Mouse (Mus musculus) kidney, adult 2 months (tissue): ENCODE results near the gene Rhebl1. TPM values are rescaled to one million over a fixed set of nuclear protein-coding genes. Genes with fewer than 3 reads are reported as not detected.
A peak's percentile ranks its signal among the peaks of the same experiment; 100 is the strongest.

ENCODE experiments used
- DNase-seq: peaks from one replicate; pipeline ENCODE4 v3.0.0; 2021
- H3K27ac ChIP-seq: fragments of 200-500 bp; 2 replicates; pipeline ENCODE4 v1.5.1; 2012; ENCODE audit warnings: low read depth, low read length, control low read depth, inconsistent platforms; ENCODE audit not compliant: insufficient read depth
- H3K27me3 ChIP-seq: fragments of 200-500 bp; replicated peaks from 2 replicates; pipeline ENCODE4 v1.6.1; 2012; ENCODE audit warnings: mild to moderate bottlenecking, moderate library complexity, low read length, inconsistent platforms; ENCODE audit not compliant: control insufficient read depth, insufficient read depth
- H3K36me3 ChIP-seq: fragments of 200-500 bp; 2 replicates; pipeline ENCODE4 v1.6.1; 2012; ENCODE audit warnings: mild to moderate bottlenecking, moderate library complexity, low read length, inconsistent platforms; ENCODE audit not compliant: control insufficient read depth, insufficient read depth
- H3K4me1 ChIP-seq: fragments of 200-500 bp; 2 replicates; pipeline ENCODE4 v1.6.1; 2011; ENCODE audit warnings: low read length; ENCODE audit not compliant: control insufficient read depth, insufficient read depth
- H3K4me3 ChIP-seq: fragments of 200-500 bp; 2 replicates; pipeline ENCODE4 v1.5.1; 2011; ENCODE audit warnings: mild to moderate bottlenecking, low read depth, low read length, control low read depth; ENCODE audit not compliant: insufficient read depth
- CTCF ChIP-seq: fragments of 200-500 bp; conservative IDR thresholded peaks from 2 replicates; pipeline ENCODE4 v1.5.1; 2011; ENCODE audit warnings: low read depth, mild to moderate bottlenecking, control low read depth, low read length, moderate library complexity, mixed read lengths; ENCODE audit not compliant: insufficient read depth, insufficient read length
- POLR2A ChIP-seq: fragments of 200-500 bp; IDR thresholded peaks from one replicate; pipeline ENCODE4 v1.6.1; 2011; ENCODE audit warnings: low read depth, low read length, control low read depth
- WGBS: fragments of 180-500 bp; shearing (Covaris S2); methylation state at CpG from one replicate; pipeline ENCODE4 v1.1.7; 2018; 5-methylcytosine and 5-hydroxymethylcytosine counted together
- polyA plus RNA-seq: library from polyadenylated mRNA; depleted of rRNA; stranded (reverse); fragments of >200 nt; gene quantifications from 2 replicates; pipeline ENCODE4 v1.2.3, GENCODE M21; 2012

Rhebl1 gene
- polyA plus RNA-seq, 1 experiment, result 7.1 TPM

GRCm38 (mm10) chr15:98902600-98902999, 8.3 kb upstream of the Rhebl1 start:
- Histone ChIP-seq H3K27me3 (no peaks in the 10 kb centered on the region), H3K4me1 (no peaks in the 10 kb centered on the region), H3K36me3 (no peaks in the 10 kb centered on the region), H3K4me3 (no peak overlapping the region), H3K27ac (no peak overlapping the region)
- DNase-seq, result no peak
- TF ChIP-seq CTCF, result no peak
- WGBS, result 97% methylated on average over 2 of the region's 2 CpGs

GRCm38 (mm10) chr15:98901530-98901929, 7.2 kb upstream of the Rhebl1 start:
- no peaks in the 10 kb centered on the region for H3K27me3 ChIP-seq
- no peaks in the 10 kb centered on the region for H3K4me1 ChIP-seq
- H3K27ac ChIP-seq, result no peak overlapping the region
- 58% methylated on average over 1 of the region's 1 CpGs for WGBS
- H3K36me3 ChIP-seq, result no peaks in the 10 kb centered on the region
- H3K4me3 ChIP-seq, result no peak overlapping the region
- TF ChIP-seq POLR2A (no peak), CTCF (no peak)
- DNase-seq, result no peak

- Histone ChIP-seq H3K27ac (no peak within 1 kb of the TSS), H3K4me1 (0 out of 2 replicates have a peak, but pooled peaks cover 4% of the 10 kb centered on the region), H3K27me3 (no peaks in the 10 kb centered on the region; the same call in 1 of the 2 replicates), H3K4me3 (peak within 1 kb of the TSS; percentile 26), H3K36me3 (no peaks in the 10 kb centered on the region)
- no peak for TF ChIP-seq CTCF
- no peak for TF ChIP-seq POLR2A
- 4% methylated on average over 41 of the region's 41 CpGs for WGBS
- peak; percentile 49 for DNase-seq
These were observed 3.8 kb upstream of the Rhebl1 start, which contains the start of gene Dhh for GRCm38 (mm10) chr15:98897928-98898800. Gene Dhh, minus strand, starts transcription at chr15:98898540.

GRCm38 (mm10) chr15:98897495-98897894, 3.2 kb upstream of the Rhebl1 start:
- Histone ChIP-seq H3K36me3 (no peaks in the 10 kb centered on the region), H3K27ac (no peak overlapping the region), H3K27me3 (no peaks in the 10 kb centered on the region; the same call in 1 of the 2 replicates), H3K4me1 (0 out of 2 replicates have a peak, but pooled peaks cover 4% of the 10 kb centered on the region), H3K4me3 (0 out of 2 replicates have a peak overlapping the region, but pooled peaks have one; percentile 26)
- WGBS, result 13% methylated on average over 10 of the region's 10 CpGs
- DNase-seq, result peak; percentile 42
- no peak for TF ChIP-seq POLR2A
- no peak for TF ChIP-seq CTCF

GRCm38 (mm10) chr15:98895635-98896589, 1.6 kb upstream of the Rhebl1 start:
- TF ChIP-seq POLR2A (no peak), CTCF (no peak)
- Histone ChIP-seq H3K36me3 (no peaks in the 10 kb centered on the region), H3K27ac (no peak overlapping the region; the same call in 1 of the 2 replicates), H3K27me3 (no peaks in the 10 kb centered on the region; the same call in 1 of the 2 replicates), H3K4me1 (peaks cover 4% of the 10 kb centered on the region; the same call in 1 of the 2 replicates), H3K4me3 (peak overlapping the region; percentile 32; the same call in 1 of the 2 replicates)
- DNase-seq, result peak; percentile 24
- 20% methylated on average over 41 of the region's 41 CpGs for WGBS

DNA sequence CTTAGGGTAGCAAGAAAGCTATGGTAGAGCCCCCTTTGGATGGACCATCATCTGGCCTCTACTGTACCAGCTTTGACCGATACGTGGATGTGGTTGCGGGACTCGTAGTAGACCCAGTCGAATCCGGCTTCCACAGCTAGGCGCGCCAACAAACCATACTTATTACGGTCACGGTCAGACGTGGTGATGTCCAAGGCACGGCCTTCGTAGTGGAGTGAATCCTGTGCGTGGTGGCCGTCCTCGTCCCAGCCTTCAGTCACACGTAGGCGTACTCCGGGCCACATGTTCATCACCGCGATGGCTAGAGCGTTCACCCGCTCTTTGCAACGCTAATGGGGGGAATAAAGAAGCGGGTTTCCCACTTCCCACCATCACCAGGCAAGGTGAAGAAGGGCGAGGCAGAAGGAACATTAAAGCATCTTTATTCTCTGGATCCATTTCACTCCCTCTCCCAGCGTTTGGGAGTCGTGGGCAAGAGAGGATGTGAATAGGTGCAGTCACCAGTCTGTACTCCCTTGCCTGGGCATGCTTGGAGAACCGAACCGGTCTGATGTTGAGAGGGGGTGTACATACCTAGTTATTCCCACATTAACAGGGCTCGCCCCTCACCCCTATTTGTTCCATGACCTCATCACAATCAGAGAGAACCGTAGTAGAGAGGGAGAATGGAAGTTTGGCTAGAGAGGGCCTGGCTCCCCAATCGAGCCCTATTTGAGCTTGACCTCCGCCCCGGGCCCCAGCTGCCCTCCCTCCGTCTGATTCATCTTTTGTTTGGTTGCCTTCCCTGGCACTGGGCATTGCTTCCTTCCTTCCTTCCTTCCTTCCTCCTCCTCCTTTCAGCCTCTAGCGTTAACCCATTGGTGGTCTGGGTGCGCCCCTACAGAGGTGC, 650 bp upstream of the Rhebl1 start:
- H3K4me1 ChIP-seq, result peaks cover 4% of the 10 kb centered on the region; the same call in 1 of the 2 replicates
- H3K27me3 ChIP-seq, result no peaks in the 10 kb centered on the region; the same call in 1 of the 2 replicates
- H3K36me3 ChIP-seq, result no peaks in the 10 kb centered on the region
- peak overlapping the region; percentile 32; the same call in 1 of the 2 replicates for H3K4me3 ChIP-seq
- TF ChIP-seq POLR2A (no peak), CTCF (no peak)
- no peak overlapping the region for H3K27ac ChIP-seq
- no peak for DNase-seq
- WGBS, result 33% methylated on average over 38 of the region's 38 CpGs
